Mouse (Mus musculus) kidney, postnatal 25 days (tissue): ENCODE measurements around the gene Fndc10.
"Not testable (repeated sequence)": the region's sequence is repeated elsewhere in the genome, so short reads cannot be mapped to it uniquely, and the experiment has no call there.

ENCODE experiments used
- DNase-seq, 2 experiments: peaks; one replicate each; pipeline ENCODE4 v3.0.0; 2021; ENCODE audit warnings: mixed read lengths in 2 of 2

Gene Fndc10

DNA sequence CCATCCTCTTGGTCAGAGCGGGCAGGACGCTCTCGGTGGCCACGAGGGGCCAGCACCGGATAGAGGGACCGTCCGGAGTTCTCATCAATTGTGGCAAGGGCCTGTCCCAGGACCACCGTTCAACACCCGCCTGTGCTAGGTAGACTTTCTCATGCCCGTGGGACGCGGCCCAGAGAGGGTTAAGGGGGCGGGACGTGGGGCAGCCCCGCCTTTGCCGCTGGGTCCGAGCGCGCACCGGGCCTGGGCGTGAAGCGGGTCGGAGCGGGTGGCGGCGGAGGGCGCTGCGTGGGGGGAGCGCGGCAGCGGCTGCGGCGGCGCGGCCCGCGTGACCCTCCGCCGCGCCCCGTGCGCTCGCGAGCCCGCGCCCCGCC, at the start of gene Fndc10:
TSS of gene Fndc10 (plus strand) at position 232 of the 371 bp plus-strand sequence.
- DNase-seq, result peak; percentile 60 to 72

DNA sequence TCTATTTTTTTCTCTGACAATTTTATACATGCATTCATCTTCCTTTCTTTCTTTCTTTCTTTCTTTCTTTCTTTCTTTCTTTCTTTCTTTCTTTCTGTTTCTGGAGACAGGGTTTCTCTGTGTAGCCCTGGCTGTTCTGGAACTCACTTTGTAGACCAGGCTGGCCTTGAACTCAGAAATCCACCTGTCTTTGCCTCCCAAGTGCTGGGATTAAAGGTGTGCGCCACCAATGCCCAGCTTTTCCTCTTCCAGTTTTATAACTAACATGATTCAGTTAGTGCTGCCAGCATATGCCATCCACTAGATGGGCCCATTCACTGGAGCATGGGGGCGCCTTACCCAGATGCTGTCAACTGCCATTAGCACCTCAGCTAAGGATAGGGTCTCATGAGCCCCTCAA, 48.8 kb upstream of the Fndc10 start, which contains the start of gene Gm10563:
TSS of gene Gm10563 (minus strand) at position 101 of the 400 bp plus-strand sequence.
- DNase-seq, result not testable (repeated sequence)

DNA sequence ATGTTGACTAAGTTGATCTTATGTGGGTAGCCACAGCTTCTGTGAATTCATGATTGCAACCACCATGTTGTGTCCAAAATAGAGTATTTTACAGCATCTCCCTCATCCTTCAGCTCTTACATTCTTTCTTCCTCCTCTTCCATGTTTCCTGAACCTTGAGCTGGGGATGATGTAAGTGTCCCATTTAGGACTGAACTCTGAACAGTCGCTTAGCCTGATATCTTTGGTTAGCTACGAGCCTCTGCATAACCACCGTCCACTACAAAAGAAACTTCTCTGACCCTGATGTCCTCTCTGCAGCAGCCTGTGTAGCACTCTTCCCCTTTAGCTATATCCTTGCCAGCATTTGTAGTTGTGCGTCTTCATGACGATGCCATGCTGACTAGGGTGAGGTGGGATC, 48.4 kb upstream of the Fndc10 start:
- no peak for DNase-seq

DNA sequence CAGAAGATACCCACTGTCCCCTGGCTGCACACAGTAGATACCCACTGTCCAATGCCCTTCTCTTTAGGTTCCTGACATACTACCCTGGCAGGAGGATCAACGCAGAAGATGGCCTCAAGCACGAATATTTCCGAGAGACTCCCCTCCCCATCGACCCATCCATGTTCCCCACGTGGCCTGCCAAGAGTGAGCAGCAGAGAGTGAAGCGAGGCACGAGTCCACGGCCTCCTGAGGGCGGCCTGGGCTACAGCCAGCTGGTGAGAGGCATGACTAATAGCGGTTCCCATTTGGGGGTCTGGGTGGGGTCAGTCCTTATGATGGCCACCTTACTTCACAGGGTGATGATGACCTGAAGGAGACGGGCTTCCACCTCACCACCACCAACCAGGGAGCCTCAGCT, 44.8 kb upstream of the Fndc10 start:
- DNase-seq, result peak in 1 of 2 experiments; percentile 36

DNA sequence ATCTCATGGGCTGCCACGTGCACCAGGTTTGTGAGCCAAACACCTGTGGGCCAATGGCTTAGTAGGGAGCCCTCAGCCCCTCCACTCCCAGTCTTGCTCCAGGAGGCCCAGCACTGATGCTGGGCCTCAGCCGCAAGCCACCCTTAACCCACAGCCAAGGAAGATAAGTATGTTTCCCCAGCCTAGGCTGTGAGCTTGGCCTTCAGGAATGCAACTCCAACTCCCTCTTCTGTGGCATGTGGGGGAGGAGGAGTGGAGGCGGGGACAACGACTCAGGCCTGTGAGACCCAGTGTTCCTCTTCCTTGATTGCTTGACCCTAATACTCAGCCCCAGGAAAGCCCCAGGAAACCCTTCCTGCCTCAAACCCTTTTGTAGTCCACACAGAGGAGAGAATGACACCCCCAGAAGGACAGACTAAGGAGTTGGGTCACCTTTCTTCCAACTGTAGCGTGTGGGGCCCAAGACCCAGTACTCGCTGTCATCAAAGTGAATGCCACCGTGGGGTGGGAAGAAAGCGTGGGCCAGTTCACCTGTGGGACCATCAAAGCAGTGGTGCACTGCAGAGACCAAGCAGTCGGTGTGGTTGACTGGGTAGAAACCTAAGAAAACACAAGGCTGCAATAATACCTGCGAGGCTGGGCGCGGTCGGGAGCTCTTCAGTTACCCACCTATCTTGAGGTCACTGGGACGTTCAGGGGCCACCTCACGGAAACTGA, 42.4 kb upstream of the Fndc10 start:
- DNase-seq, result peak; percentile 27 to 67

- DNase-seq, result peak in 1 of 2 experiments; percentile 30
Observed at GRCm38 (mm10) chr4:155652283-155653085, 41.7 kb upstream of the Fndc10 start.

- peak; percentile 30 to 56 for DNase-seq
Observed at GRCm38 (mm10) chr4:155653086-155653450, 41.1 kb upstream of the Fndc10 start, which contains the start of gene Mmp23. Mmp23 (minus strand) TSS chr4:155653384.

DNA sequence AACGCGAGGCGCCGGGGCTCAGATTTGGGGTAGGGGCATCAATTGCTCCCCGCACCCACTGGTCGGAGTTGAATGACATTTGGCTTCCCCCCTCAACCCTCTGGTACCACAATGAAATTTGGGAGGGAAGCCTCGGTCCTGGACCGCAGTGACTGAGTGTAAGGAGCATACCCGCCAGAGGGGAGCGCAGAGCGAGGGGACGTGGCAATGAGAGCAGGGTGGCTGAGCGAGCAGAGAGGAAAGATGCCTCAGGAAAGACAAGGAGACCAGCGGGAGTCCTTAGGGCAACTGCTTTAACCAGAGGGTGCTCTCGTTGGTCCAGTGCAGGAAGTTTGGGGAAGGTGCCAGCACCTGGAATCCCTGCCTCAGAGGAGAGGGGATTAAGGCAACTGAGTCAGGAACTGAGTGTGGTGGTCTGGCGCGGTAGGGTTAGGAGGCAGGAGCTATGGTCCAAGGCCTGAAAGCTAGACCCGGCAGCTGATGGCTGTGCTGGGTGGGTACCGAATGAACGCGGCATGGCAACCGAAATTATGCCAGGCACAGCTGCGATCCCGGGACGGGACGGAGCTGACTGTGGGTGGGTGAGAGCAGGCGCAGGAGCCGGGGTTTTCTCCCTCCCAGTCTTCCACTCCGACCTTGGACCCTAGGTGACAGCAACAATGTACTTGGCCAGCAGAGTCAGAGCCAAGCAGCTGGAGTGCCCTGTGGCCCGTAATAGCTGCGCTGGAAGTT, 40.5 kb upstream of the Fndc10 start:
- DNase-seq, result peak; percentile 16 to 55

GRCm38 (mm10) chr4:155654183-155654455, 40.0 kb upstream of the Fndc10 start:
- DNase-seq, result no peak

GRCm38 (mm10) chr4:155654456-155655298, 39.5 kb upstream of the Fndc10 start:
- DNase-seq, result peak; percentile 61 to 66

DNA sequence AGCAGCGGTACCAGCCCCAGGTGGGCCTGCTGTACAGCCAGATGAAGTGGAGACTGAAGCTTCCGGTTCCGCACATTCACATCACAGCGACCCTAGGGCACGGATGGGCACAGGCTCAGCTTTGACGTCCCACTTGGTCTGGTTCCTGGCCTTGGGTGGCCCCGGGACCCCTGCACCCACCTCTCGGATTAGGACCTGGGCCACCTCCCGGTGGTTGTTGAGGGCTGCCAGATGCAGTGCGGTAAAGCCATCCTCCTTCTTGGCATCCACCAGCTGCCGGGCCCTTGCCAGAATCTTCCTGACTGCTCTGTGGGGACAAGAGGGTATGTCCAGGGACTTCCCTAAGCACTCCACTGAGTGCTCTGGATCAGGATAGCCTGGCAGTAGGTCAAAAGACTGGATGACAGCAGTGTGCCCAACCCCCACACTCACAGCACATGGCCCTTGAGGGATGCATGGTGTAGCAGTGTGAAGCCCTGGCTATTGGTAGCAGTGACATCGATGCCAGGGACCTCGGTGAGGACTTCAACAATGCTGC, 37.9 kb upstream of the Fndc10 start:
- peak in 1 of 2 experiments; percentile 35 for DNase-seq

DNA sequence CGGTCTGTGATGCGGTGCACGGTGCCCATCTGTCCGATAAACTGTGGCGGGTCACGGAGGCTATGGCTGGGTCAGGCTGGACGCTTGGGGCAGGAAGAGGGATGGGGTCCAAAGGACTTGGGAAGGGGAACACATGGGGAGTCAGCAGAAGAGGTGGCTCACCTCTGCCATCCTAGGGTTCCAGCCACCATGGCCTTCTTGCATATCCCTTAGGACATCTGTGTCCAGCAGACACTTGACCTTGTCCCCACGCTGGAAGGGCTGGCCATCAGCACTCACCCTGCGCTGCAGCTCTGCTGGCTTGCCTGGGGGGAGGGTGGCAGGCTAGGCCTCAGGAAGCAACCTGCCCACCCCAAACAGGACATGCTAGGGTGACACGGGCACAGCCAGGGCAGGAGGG, 35.2 kb upstream of the Fndc10 start:
- peak in 1 of 2 experiments; percentile 35 for DNase-seq

DNA sequence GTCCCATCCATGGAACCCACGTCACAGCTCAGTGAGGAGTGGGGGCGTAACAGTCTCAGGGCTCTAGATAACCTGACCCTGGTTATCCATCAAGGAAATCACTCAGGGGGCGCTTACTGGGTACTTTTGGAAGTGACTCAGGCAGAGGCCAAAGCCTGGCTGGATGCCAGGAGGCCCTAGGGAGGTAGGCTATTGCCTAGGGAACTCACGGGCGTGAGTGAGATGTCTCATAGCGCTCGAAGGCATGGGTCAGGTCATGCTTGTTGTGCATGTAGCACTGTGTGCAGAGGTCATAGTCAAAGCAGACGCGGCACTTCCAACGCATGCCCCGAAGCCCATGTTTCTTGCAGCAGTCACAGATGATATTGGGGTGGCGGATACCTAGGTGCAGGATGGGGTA, 33.5 kb upstream of the Fndc10 start:
- DNase-seq, result peak in 1 of 2 experiments; percentile 40

DNA sequence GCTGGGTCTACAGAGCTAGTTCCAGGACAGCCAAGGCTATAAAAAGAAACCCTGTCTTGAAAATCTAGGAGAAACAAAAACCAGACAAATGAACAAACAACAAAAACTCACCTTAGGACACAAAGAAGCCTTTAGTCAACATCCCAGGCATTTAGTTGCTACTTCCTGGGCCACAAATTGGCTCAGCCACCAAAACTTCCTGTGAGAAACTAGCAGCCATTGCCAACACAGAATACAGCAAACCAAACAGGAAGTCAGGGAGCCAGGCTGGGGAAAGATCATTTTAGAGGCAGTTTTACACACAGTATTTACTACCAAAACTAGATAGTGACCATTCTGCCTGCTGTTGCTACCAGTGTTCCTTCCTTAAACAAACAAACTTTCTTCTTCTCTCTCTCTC, 27.2 kb upstream of the Fndc10 start:
- DNase-seq, result no peak

DNA sequence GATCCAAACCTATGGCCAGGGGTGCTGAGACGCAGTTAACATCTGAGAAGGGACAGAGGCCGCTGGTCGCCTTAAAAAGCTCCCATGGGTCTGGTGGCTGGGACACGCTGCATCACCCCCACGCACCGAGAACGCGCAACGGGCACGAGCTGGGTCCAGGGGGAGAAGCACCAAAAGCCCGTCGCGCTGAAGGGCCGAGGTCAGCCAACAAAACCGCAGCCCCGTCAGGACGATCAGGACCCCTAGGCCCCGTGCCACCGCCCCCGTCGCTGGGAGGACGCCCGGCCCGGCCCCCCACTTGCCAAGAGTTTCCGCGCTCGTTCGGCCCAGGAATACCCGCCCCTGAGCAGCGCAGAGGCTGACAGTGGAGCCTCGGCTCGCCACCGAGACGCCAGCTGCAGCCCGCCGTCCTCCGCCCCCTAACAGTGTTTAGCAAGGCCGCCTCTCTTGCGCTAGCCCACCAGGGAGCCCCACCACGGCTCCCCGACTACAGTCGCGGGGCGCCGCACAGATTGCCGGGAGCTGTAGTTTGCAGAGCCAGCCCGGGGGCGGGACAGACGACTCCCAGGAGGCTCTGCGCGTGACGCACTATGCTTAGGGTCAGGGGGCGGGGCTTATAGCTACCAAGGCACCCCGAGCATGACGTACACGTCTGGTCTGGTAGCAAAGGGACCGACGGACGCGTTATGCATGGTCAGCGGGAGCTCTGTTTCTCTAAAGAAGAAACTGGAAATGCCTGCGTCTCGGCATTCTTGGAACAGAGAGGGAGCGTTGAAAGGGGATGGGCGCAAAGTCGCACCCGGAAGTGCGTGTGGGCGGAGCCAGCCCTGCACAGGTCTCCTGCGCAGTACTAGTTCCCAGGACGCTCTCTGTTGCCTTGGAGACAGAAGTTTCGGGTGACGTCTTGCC, 25.2 kb upstream of the Fndc10 start, which contains the start of gene Mib2:
TSS of gene Mib2 (minus strand) at position 510 of the 909 bp plus-strand sequence.
- peak; percentile 98 to 99 for DNase-seq

- peak in 1 of 2 experiments; percentile 25 for DNase-seq
Observed at GRCm38 (mm10) chr4:155669598-155670075, 24.5 kb upstream of the Fndc10 start.

- not testable (repeated sequence) for DNase-seq
Observed at GRCm38 (mm10) chr4:155670236-155670635, 23.9 kb upstream of the Fndc10 start.

DNA sequence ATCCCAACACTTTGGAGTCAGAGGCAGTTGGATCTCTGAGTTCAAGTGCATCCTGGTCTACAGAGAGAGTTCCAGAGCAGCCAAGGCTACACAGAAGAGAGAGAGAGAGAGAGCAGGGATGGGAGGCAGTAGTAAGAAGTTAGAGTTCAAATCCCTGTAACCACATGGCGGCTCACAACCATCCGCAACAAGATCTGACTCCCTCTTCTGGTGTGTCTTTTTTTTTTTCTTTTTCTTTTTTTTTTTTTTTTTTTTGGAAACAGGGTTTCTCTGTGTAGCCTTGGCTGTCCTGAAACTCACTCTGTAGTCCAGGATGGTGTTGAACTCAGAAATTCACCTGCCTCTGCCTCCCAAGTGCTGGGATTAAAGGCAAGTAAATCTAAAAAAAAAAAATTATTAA, 22.1 kb upstream of the Fndc10 start:
- DNase-seq, result no peak

GRCm38 (mm10) chr4:155675991-155676390, 18.2 kb upstream of the Fndc10 start:
- peak in 1 of 2 experiments; percentile 52 for DNase-seq

- not testable (repeated sequence) for DNase-seq
Observed at GRCm38 (mm10) chr4:155683670-155684277, 10.4 kb upstream of the Fndc10 start.
